Mouse (Mus musculus): ENCODE data around the gene Cdkal1.

DNA sequence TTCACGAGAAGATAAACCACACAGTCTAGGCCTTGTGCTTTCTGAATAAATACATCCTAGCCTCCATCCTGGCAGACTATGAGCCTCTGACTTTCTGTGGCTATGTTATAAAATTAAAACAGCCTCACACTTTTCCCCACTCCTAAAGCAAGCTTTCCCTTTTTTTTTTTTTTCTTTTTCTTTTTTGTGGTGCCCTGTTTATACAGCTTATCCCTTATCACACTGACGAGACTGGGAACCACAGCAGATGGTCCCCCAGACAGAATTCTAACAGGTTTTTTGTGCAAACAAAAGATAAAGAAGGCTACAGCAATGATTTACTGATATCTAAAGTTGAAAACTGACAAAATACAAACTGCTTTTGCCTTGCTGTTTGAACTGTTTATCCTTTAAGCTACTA, 29.0 kb downstream of the Cdkal1 start:
- TF ChIP-seq CTCF (conservative IDR thresholded peaks at IDR 0.05; ENCODE audit: insufficient read depth, insufficient read length, low read depth, low read length), result no peak
- no peak for TF ChIP-seq POLR2A (IDR thresholded peaks at IDR 0.05; ENCODE audit: low read depth, low read length)
